Mouse (Mus musculus): ENCODE results near the gene Il17rd. TPM values are rescaled to one million over a fixed set of nuclear protein-coding genes. Genes with fewer than 3 reads are reported as not detected.

Gene Il17rd
- polyA plus RNA-seq, 1 experiment from 2014 or later = 1.1 TPM

- no peaks in the 10 kb centered on the region for H3K36me3 ChIP-seq (ENCODE audit: control insufficient read depth, insufficient read depth, low read length)
- H3K9me3 ChIP-seq (ENCODE audit: control insufficient read depth, low read length) = no peaks in the 10 kb centered on the region
- no peak for ATAC-seq (ENCODE audit: low FRiP score, low TSS enrichment)
- no peaks in the 10 kb centered on the region for H3K27me3 ChIP-seq (ENCODE audit: control insufficient read depth, insufficient read depth, low read length)
- H3K4me3 ChIP-seq (ENCODE audit: low read depth, low read length) = no peak overlapping the region
- no peak overlapping the region for H3K9ac ChIP-seq (ENCODE audit: low read length)
- 0 out of 2 replicates have a peak overlapping the region, but pooled peaks have one; percentile 3 for H3K4me2 ChIP-seq (replicated peaks; ENCODE audit: low read depth)
- no peak for DNase-seq (ENCODE audit: low spot score)
- peaks cover 7% of the 10 kb centered on the region; the same call in 1 of the 2 replicates for H3K4me1 ChIP-seq (replicated peaks; ENCODE audit: control insufficient read depth, insufficient read depth)
- no peak for TF ChIP-seq EP300 (optimal IDR thresholded peaks at IDR 0.05)
- no peak for TF ChIP-seq CTCF (IDR thresholded peaks at IDR 0.05; ENCODE audit: low read depth)
- no peak overlapping the region for H3K27ac ChIP-seq (replicated peaks)
- 17% methylated on average over 8 of the region's 8 CpGs for WGBS
These were observed 20.4 kb downstream of the Il17rd start for GRCm38 (mm10) chr14:27059224-27059558.

DNA sequence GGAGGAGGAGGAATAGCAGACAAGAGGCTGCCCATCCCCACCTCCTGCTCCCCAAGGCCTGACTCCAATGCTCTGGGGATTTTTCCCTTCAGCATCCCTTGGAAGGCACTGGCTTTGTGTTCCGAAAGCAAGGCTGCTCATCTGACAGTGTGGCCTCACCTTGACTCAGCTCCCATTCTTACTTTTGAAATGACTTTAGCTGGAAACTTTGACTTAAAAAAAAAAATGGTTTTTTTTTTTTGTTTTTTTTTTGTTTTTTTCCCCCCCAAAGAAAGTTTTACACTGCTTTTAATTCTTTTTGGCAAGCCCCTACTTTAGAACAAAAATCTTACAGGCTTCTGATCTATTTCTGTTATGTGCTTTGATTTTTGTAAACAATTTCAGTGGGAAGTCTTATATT is 24.6 kb downstream of the Il17rd start:
- WGBS = 89% methylated on average over 1 of the region's 1 CpGs

GRCm38 (mm10) chr14:27066171-27066929 is 27.6 kb downstream of the Il17rd start:
- Histone ChIP-seq H3K9ac (ENCODE audit: low read length) (no peak overlapping the region), H3K9me3 (ENCODE audit: control insufficient read depth, low read length) (no peaks in the 10 kb centered on the region), H3K27me3 (ENCODE audit: control insufficient read depth, insufficient read depth, low read length) (no peaks in the 10 kb centered on the region), H3K4me3 (ENCODE audit: low read depth, low read length) (no peak overlapping the region), H3K36me3 (ENCODE audit: control insufficient read depth, insufficient read depth, low read length) (no peaks in the 10 kb centered on the region), H3K4me2 (replicated peaks; ENCODE audit: low read depth) (no peak overlapping the region), H3K27ac (replicated peaks) (peak overlapping the region; percentile 63; the same call in 1 of the 2 replicates), H3K4me1 (replicated peaks; ENCODE audit: control insufficient read depth, insufficient read depth) (no peaks in the 10 kb centered on the region; the same call in none of the 2 replicates)
- no peak for DNase-seq (ENCODE audit: low spot score)
- ATAC-seq (ENCODE audit: low FRiP score, low TSS enrichment) = peak; percentile 45; the same call in 1 of the 2 replicates
- 28% methylated on average over 9 of the region's 9 CpGs for WGBS
- TF ChIP-seq EP300 (optimal IDR thresholded peaks at IDR 0.05) (no peak), CTCF (IDR thresholded peaks at IDR 0.05; ENCODE audit: low read depth) (no peak)

More for the DNA sequence above, 24.6 kb downstream of the Il17rd start:
- Histone ChIP-seq H3K27me3 (ENCODE audit: control insufficient read depth, insufficient read depth, low read length) (no peaks in the 10 kb centered on the region), H3K9ac (ENCODE audit: low read length) (no peak overlapping the region), H3K4me3 (ENCODE audit: low read depth, low read length) (no peak overlapping the region), H3K9me3 (ENCODE audit: control insufficient read depth, low read length) (no peaks in the 10 kb centered on the region), H3K4me1 (replicated peaks; ENCODE audit: control insufficient read depth, insufficient read depth) (peaks cover 4% of the 10 kb centered on the region; the same call in 1 of the 2 replicates), H3K36me3 (ENCODE audit: control insufficient read depth, insufficient read depth, low read length) (no peaks in the 10 kb centered on the region), H3K4me2 (replicated peaks; ENCODE audit: low read depth) (no peak overlapping the region), H3K27ac (replicated peaks) (no peak overlapping the region)
- ATAC-seq (ENCODE audit: low FRiP score, low TSS enrichment) (no peak), DNase-seq (ENCODE audit: low spot score) (no peak)
- no peak for TF ChIP-seq CTCF (IDR thresholded peaks at IDR 0.05; ENCODE audit: low read depth)
- no peak for TF ChIP-seq EP300 (optimal IDR thresholded peaks at IDR 0.05)

DNA sequence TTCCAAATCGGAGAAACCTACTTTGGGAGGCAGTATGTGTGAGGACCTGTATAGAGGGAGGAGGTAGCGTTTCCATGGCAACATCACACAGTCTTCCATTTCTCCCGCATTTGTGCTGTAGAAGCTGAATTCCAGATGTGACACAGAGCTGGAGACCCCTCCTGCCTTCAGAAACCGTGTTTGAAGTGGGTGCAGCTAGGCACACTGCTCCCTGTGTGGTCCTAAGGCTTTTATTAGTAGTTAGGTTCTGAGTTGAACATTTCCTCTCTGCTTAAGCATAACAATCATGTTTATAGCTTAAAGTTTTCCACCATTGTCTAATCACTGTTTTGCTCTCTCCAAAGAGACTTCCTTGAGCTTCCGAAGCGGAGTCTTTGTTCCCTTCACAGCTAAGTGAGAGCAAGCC is 29.1 kb downstream of the Il17rd start:
- no peak overlapping the region for H3K27ac ChIP-seq (replicated peaks)
- DNase-seq (ENCODE audit: low spot score) = no peak

GRCm38 (mm10) chr14:27069434-27070097 is 30.8 kb downstream of the Il17rd start:
- 0 out of 2 replicates have a peak overlapping the region, but pooled peaks have one; percentile 2 for H3K27ac ChIP-seq (replicated peaks)
- H3K27me3 ChIP-seq (ENCODE audit: control insufficient read depth, insufficient read depth, low read length) = no peaks in the 10 kb centered on the region
- H3K4me3 ChIP-seq (ENCODE audit: low read depth, low read length) = no peak overlapping the region
- no peak for DNase-seq (ENCODE audit: low spot score)
- no peak for TF ChIP-seq EP300 (optimal IDR thresholded peaks at IDR 0.05)
- TF ChIP-seq CTCF (IDR thresholded peaks at IDR 0.05; ENCODE audit: low read depth) = no peak
- no peaks in the 10 kb centered on the region for H3K36me3 ChIP-seq (ENCODE audit: control insufficient read depth, insufficient read depth, low read length)
- no peaks in the 10 kb centered on the region for H3K9me3 ChIP-seq (ENCODE audit: control insufficient read depth, low read length)
- no peak for ATAC-seq (ENCODE audit: low FRiP score, low TSS enrichment)
- 53% methylated on average over 8 of the region's 8 CpGs for WGBS
- no peak overlapping the region for H3K9ac ChIP-seq (ENCODE audit: low read length)
- H3K4me2 ChIP-seq (replicated peaks; ENCODE audit: low read depth) = no peak overlapping the region
- peaks cover 5% of the 10 kb centered on the region for H3K4me1 ChIP-seq (replicated peaks; ENCODE audit: control insufficient read depth, insufficient read depth)

More for the DNA sequence above, 29.1 kb downstream of the Il17rd start:
- Histone ChIP-seq H3K4me3 (ENCODE audit: low read depth, low read length) (no peak overlapping the region), H3K9me3 (ENCODE audit: control insufficient read depth, low read length) (no peaks in the 10 kb centered on the region), H3K36me3 (ENCODE audit: control insufficient read depth, insufficient read depth, low read length) (no peaks in the 10 kb centered on the region), H3K27me3 (ENCODE audit: control insufficient read depth, insufficient read depth, low read length) (no peaks in the 10 kb centered on the region), H3K9ac (ENCODE audit: low read length) (no peak overlapping the region), H3K4me1 (replicated peaks; ENCODE audit: control insufficient read depth, insufficient read depth) (no peaks in the 10 kb centered on the region; the same call in none of the 2 replicates), H3K4me2 (replicated peaks; ENCODE audit: low read depth) (no peak overlapping the region)
- 26% methylated on average over 6 of the region's 6 CpGs for WGBS
- no peak for ATAC-seq (ENCODE audit: low FRiP score, low TSS enrichment)
- TF ChIP-seq CTCF (IDR thresholded peaks at IDR 0.05; ENCODE audit: low read depth) (no peak), EP300 (optimal IDR thresholded peaks at IDR 0.05) (no peak)

- Histone ChIP-seq H3K9me3 (ENCODE audit: control insufficient read depth, low read length) (no peaks in the 10 kb centered on the region), H3K4me2 (replicated peaks; ENCODE audit: low read depth) (no peak overlapping the region), H3K9ac (ENCODE audit: low read length) (no peak overlapping the region), H3K27ac (replicated peaks) (0 out of 2 replicates have a peak overlapping the region, but pooled peaks have one; percentile 2), H3K4me1 (replicated peaks; ENCODE audit: control insufficient read depth, insufficient read depth) (peaks cover 6% of the 10 kb centered on the region), H3K36me3 (ENCODE audit: control insufficient read depth, insufficient read depth, low read length) (no peaks in the 10 kb centered on the region), H3K27me3 (ENCODE audit: control insufficient read depth, insufficient read depth, low read length) (no peaks in the 10 kb centered on the region), H3K4me3 (ENCODE audit: low read depth, low read length) (no peak overlapping the region)
- DNase-seq (ENCODE audit: low spot score) (no peak), ATAC-seq (ENCODE audit: low FRiP score, low TSS enrichment) (no peak)
- WGBS = 50% methylated on average over 3 of the region's 3 CpGs
- TF ChIP-seq EP300 (optimal IDR thresholded peaks at IDR 0.05) (no peak), CTCF (IDR thresholded peaks at IDR 0.05; ENCODE audit: low read depth) (no peak)
These were observed 31.4 kb downstream of the Il17rd start for GRCm38 (mm10) chr14:27070128-27070527.

All from stomach, postnatal 0 days (tissue).